Comparison of ENCODE assay signal across 28 mouse cellular contexts in genomic region chr10:120345325-120345724, GRCm38 (mm10).
DNase-seq lines count a peak whose midpoint lies in the region; ATAC-seq lines count a peak whose summit lies in the region.
"Had no signal": no experiment of that assay in that cellular context is flagged by ENCODE, and none has a peak within 500 bp of the region (broad histone marks: within the 10 kb centered on the region; RNA-seq: fewer than 3 reads in every experiment).

No protein-coding gene starts in this region.

- no peak for DNase-seq in forebrain, embryonic 10.5 days (ENCODE audit: extremely low spot score, low spot score)
- DNase-seq in heart, adult 11 months: peak; percentile 8
- DNase-seq in heart, postnatal 4 days: no peak
- DNase-seq in midbrain, embryonic 11.5 days (ENCODE audit: low spot score, missing footprints): peak; percentile 82
- DNase-seq in retina, embryonic 14.5 days (ENCODE audit: low spot score): no peak
- no peak for DNase-seq in spleen, postnatal 4 days (ENCODE audit: low spot score in 2 of 2)
- DNase-seq: adrenal gland, postnatal 10 days; adrenal gland, postnatal 36 days; cerebellum, adult 11 months; cerebellum, adult 2 months; cerebellum, adult 9-11 months; cerebellum, postnatal 25 days; gastrocnemius, adult 2 months; gastrocnemius, postnatal 14 days; heart, adult 18-20 months; heart, postnatal 10 days; heart, postnatal 36 days; kidney, adult 11 months had no signal

- peaks cover 61% of the 10 kb centered on the region for H3K27me3 ChIP-seq in forebrain, embryonic 10.5 days (ENCODE audit: poor library complexity, severe bottlenecking)
- H3K27me3 ChIP-seq in forebrain, embryonic 15.5 days: no peaks in the 10 kb centered on the region
- no peaks in the 10 kb centered on the region for H3K27me3 ChIP-seq in midbrain, embryonic 11.5 days (ENCODE audit: control insufficient read depth, insufficient read depth, low read length)
- H3K27me3 ChIP-seq in midbrain, embryonic 13.5 days: no peaks in the 10 kb centered on the region
- H3K27me3 ChIP-seq: embryonic facial prominence, embryonic 13.5 days; heart, embryonic 12.5 days; heart, embryonic 15.5 days; hindbrain, embryonic 12.5 days; intestine, embryonic 15.5 days had no signal

- no peak overlapping the region for H3K4me2 ChIP-seq in forebrain, embryonic 15.5 days (replicated peaks)
- H3K4me2 ChIP-seq in midbrain, embryonic 11.5 days: no peak overlapping the region
- no peak overlapping the region for H3K4me2 ChIP-seq in midbrain, embryonic 13.5 days (replicated peaks)
- H3K4me2 ChIP-seq: embryonic facial prominence, embryonic 13.5 days; heart, embryonic 12.5 days; heart, embryonic 15.5 days; hindbrain, embryonic 12.5 days; intestine, embryonic 15.5 days had no signal

- 67% methylated on average over 6 of the region's 6 CpGs for WGBS in forebrain, embryonic 10.5 days
- WGBS in forebrain, embryonic 15.5 days: 28% methylated on average over 6 of the region's 6 CpGs
- WGBS in midbrain, embryonic 11.5 days: 80% methylated on average over 6 of the region's 6 CpGs
- WGBS in midbrain, embryonic 13.5 days: 75% methylated on average over 6 of the region's 6 CpGs

- no peaks in the 10 kb centered on the region for H3K9me3 ChIP-seq in forebrain, embryonic 10.5 days
- no peaks in the 10 kb centered on the region for H3K9me3 ChIP-seq in forebrain, embryonic 15.5 days
- H3K9me3 ChIP-seq in midbrain, embryonic 11.5 days (ENCODE audit: control insufficient read depth, low read length): no peaks in the 10 kb centered on the region
- H3K9me3 ChIP-seq in midbrain, embryonic 13.5 days: no peaks in the 10 kb centered on the region
- H3K9me3 ChIP-seq: embryonic facial prominence, embryonic 13.5 days; heart, embryonic 12.5 days; heart, embryonic 15.5 days; hindbrain, embryonic 12.5 days; intestine, embryonic 15.5 days had no signal

- H3K36me3 ChIP-seq in forebrain, embryonic 10.5 days (replicated peaks): no peaks in the 10 kb centered on the region
- no peaks in the 10 kb centered on the region for H3K36me3 ChIP-seq in forebrain, embryonic 15.5 days
- H3K36me3 ChIP-seq in midbrain, embryonic 11.5 days (ENCODE audit: control insufficient read depth, insufficient read depth, low read length): no peaks in the 10 kb centered on the region
- H3K36me3 ChIP-seq in midbrain, embryonic 13.5 days: no peaks in the 10 kb centered on the region
- H3K36me3 ChIP-seq: embryonic facial prominence, embryonic 13.5 days; heart, embryonic 12.5 days; heart, embryonic 15.5 days; hindbrain, embryonic 12.5 days; intestine, embryonic 15.5 days had no signal

- H3K4me3 ChIP-seq in forebrain, embryonic 10.5 days: no peak overlapping the region
- H3K4me3 ChIP-seq in forebrain, embryonic 15.5 days: no peak overlapping the region
- H3K4me3 ChIP-seq in midbrain, embryonic 11.5 days (ENCODE audit: low read depth, low read length): no peak overlapping the region
- no peak overlapping the region for H3K4me3 ChIP-seq in midbrain, embryonic 13.5 days (replicated peaks)
- H3K4me3 ChIP-seq: embryonic facial prominence, embryonic 13.5 days; erythroblast, embryonic 14.5 days; gastrocnemius, adult 2 months; heart, embryonic 12.5 days; heart, embryonic 15.5 days; hindbrain, embryonic 12.5 days; intestine, embryonic 15.5 days had no signal

- ATAC-seq in forebrain, embryonic 15.5 days (replicated peaks): no peak
- no peak for ATAC-seq in midbrain, embryonic 11.5 days (ENCODE audit: low FRiP score)
- ATAC-seq in midbrain, embryonic 13.5 days: no peak
- ATAC-seq: hindbrain, embryonic 16.5 days; intestine, embryonic 15.5 days; Patski had no signal

- H3K4me1 ChIP-seq in forebrain, embryonic 10.5 days: peaks cover 31% of the 10 kb centered on the region
- peaks cover 11% of the 10 kb centered on the region; the same call in 1 of the 2 replicates for H3K4me1 ChIP-seq in forebrain, embryonic 15.5 days
- H3K4me1 ChIP-seq in midbrain, embryonic 11.5 days (ENCODE audit: control insufficient read depth, insufficient read depth, low read length): peaks cover 5% of the 10 kb centered on the region; the same call in 1 of the 2 replicates
- 0 out of 2 replicates have a peak, but pooled peaks cover 5% of the 10 kb centered on the region for H3K4me1 ChIP-seq in midbrain, embryonic 13.5 days (replicated peaks)
- H3K4me1 ChIP-seq: embryonic facial prominence, embryonic 13.5 days; heart, embryonic 12.5 days; heart, embryonic 15.5 days; hindbrain, embryonic 12.5 days; intestine, embryonic 15.5 days had no signal

- no peak overlapping the region for H3K9ac ChIP-seq in forebrain, embryonic 15.5 days (replicated peaks)
- no peak overlapping the region for H3K9ac ChIP-seq in midbrain, embryonic 11.5 days (ENCODE audit: low read length)
- H3K9ac ChIP-seq in midbrain, embryonic 13.5 days (replicated peaks): no peak overlapping the region
- H3K9ac ChIP-seq: embryonic facial prominence, embryonic 13.5 days; heart, embryonic 12.5 days; heart, embryonic 15.5 days; hindbrain, embryonic 12.5 days; intestine, embryonic 15.5 days had no signal

- H3K27ac ChIP-seq in forebrain, embryonic 10.5 days: peak overlapping the region; percentile 78
- no peak overlapping the region for H3K27ac ChIP-seq in forebrain, embryonic 15.5 days (replicated peaks)
- H3K27ac ChIP-seq in midbrain, embryonic 11.5 days (ENCODE audit: low read depth, low read length): no peak overlapping the region
- H3K27ac ChIP-seq in midbrain, embryonic 13.5 days: no peak overlapping the region
- H3K27ac ChIP-seq: embryonic facial prominence, embryonic 13.5 days; gastrocnemius, adult 2 months; heart, embryonic 15.5 days; hindbrain, embryonic 12.5 days; intestine, embryonic 15.5 days had no signal

Comparison
In these comparisons a context has a peak if more than half of its experiments do, and no peak if none do; other contexts are left out.
1. DNase-seq: peak in heart, adult 11 months (single experiment) and midbrain, embryonic 11.5 days (single experiment); none in forebrain, embryonic 10.5 days (single experiment), heart, postnatal 4 days (single experiment), retina, embryonic 14.5 days (single experiment) and spleen, postnatal 4 days (0 of 2).